Comparison of ENCODE assay signal across 8 mouse cellular contexts in genomic region chr14:31226978-31227377, GRCm38 (mm10). TPM values are rescaled to one million over a fixed set of nuclear protein-coding genes. Genes with fewer than 3 reads are reported as not detected.
DNase-seq lines count a peak whose midpoint lies in the region; ATAC-seq and TF ChIP-seq lines count a peak whose summit lies in the region.

No protein-coding gene starts in this region.

- TF ChIP-seq EP300 in lung, postnatal 0 days (IDR thresholded peaks at IDR 0.05), result no peak

- no peak overlapping the region for H3K9ac ChIP-seq in midbrain, embryonic 16.5 days (ENCODE audit: low read depth, low read length)
- H3K9ac ChIP-seq in midbrain, embryonic 15.5 days, result no peak overlapping the region
- H3K9ac ChIP-seq in intestine, embryonic 16.5 days (ENCODE audit: low read depth, low read length), result no peak overlapping the region
- no peak overlapping the region for H3K9ac ChIP-seq in lung, postnatal 0 days (replicated peaks; ENCODE audit: low read depth)

- H3K4me1 ChIP-seq in cerebellum, adult 2 months (ENCODE audit: control insufficient read depth, insufficient read depth, low read length), result peaks cover 5% of the 10 kb centered on the region; the same call in 1 of the 2 replicates
- H3K4me1 ChIP-seq in midbrain, embryonic 16.5 days (ENCODE audit: control insufficient read depth, insufficient read depth, low read length), result no peaks in the 10 kb centered on the region; the same call in 1 of the 2 replicates
- H3K4me1 ChIP-seq in midbrain, embryonic 15.5 days, result 0 out of 2 replicates have a peak, but pooled peaks cover 3% of the 10 kb centered on the region
- H3K4me1 ChIP-seq in intestine, embryonic 16.5 days (ENCODE audit: control insufficient read depth, insufficient read depth, low read length), result peaks cover 9% of the 10 kb centered on the region
- H3K4me1 ChIP-seq in lung, postnatal 0 days (ENCODE audit: insufficient read depth, low read depth, low read length), result peaks cover 14% of the 10 kb centered on the region

- no peaks in the 10 kb centered on the region for H3K36me3 ChIP-seq in midbrain, embryonic 16.5 days (ENCODE audit: control insufficient read depth, insufficient read depth, low read length)
- no peaks in the 10 kb centered on the region for H3K36me3 ChIP-seq in midbrain, embryonic 15.5 days (replicated peaks)
- H3K36me3 ChIP-seq in intestine, embryonic 16.5 days (ENCODE audit: control insufficient read depth, insufficient read depth, low read length), result no peaks in the 10 kb centered on the region
- no peaks in the 10 kb centered on the region for H3K36me3 ChIP-seq in lung, postnatal 0 days (ENCODE audit: insufficient read depth, low read length)

- TF ChIP-seq CTCF in cerebellum, adult 2 months (IDR thresholded peaks at IDR 0.05; ENCODE audit: borderline replicate concordance, insufficient read depth, low read depth, low read length), result no peak
- no peak for TF ChIP-seq CTCF in lung, postnatal 0 days (IDR thresholded peaks at IDR 0.05)

- ATAC-seq in midbrain, embryonic 16.5 days, result 0 out of 2 replicates have a peak, but pooled peaks have one; percentile 54
- no peak; the same call in 1 of the 2 replicates for ATAC-seq in midbrain, embryonic 15.5 days (replicated peaks)
- ATAC-seq in intestine, embryonic 16.5 days, result peak; percentile 80
- peak; percentile 79 for ATAC-seq in lung, postnatal 0 days
- ATAC-seq in erythroid progenitor cell, adult 5-6 weeks (replicated peaks; ENCODE audit: low FRiP score, poor library complexity, severe bottlenecking), result no peak
- ATAC-seq in CD4-positive, CD25-positive, alpha-beta regulatory T cell, adult 4 months, result no peak

- no peak overlapping the region for H3K4me2 ChIP-seq in midbrain, embryonic 16.5 days (ENCODE audit: low read length)
- H3K4me2 ChIP-seq in midbrain, embryonic 15.5 days, result no peak overlapping the region
- no peak overlapping the region for H3K4me2 ChIP-seq in intestine, embryonic 16.5 days (ENCODE audit: low read depth, low read length)
- no peak overlapping the region for H3K4me2 ChIP-seq in lung, postnatal 0 days (replicated peaks; ENCODE audit: low read depth, low read length)

- TF ChIP-seq POLR2A in cerebellum, adult 2 months (IDR thresholded peaks at IDR 0.05; ENCODE audit: borderline replicate concordance, insufficient read depth, low read length), result no peak

- WGBS in cerebellum, adult 2 months, result 41% methylated on average over 4 of the region's 4 CpGs
- WGBS in midbrain, embryonic 16.5 days, result 52% methylated on average over 4 of the region's 4 CpGs
- WGBS in midbrain, embryonic 15.5 days, result 65% methylated on average over 4 of the region's 4 CpGs
- WGBS in intestine, embryonic 16.5 days, result 38% methylated on average over 4 of the region's 4 CpGs
- 22% methylated on average over 4 of the region's 4 CpGs for WGBS in lung, postnatal 0 days

- no peak overlapping the region for H3K4me3 ChIP-seq in cerebellum, adult 2 months (replicated peaks; ENCODE audit: insufficient read depth, low read depth, low read length)
- H3K4me3 ChIP-seq in midbrain, embryonic 16.5 days (ENCODE audit: low read depth, low read length), result no peak overlapping the region
- no peak overlapping the region for H3K4me3 ChIP-seq in midbrain, embryonic 15.5 days
- H3K4me3 ChIP-seq in intestine, embryonic 16.5 days (ENCODE audit: low read length), result no peak overlapping the region
- no peak overlapping the region for H3K4me3 ChIP-seq in lung, postnatal 0 days (ENCODE audit: low read depth, low read length)

- H3K9me3 ChIP-seq in midbrain, embryonic 16.5 days (replicated peaks; ENCODE audit: control insufficient read depth, low read length, poor library complexity, severe bottlenecking), result no peaks in the 10 kb centered on the region
- no peaks in the 10 kb centered on the region for H3K9me3 ChIP-seq in midbrain, embryonic 15.5 days
- H3K9me3 ChIP-seq in intestine, embryonic 16.5 days (ENCODE audit: control insufficient read depth, low read length), result no peaks in the 10 kb centered on the region
- H3K9me3 ChIP-seq in lung, postnatal 0 days (ENCODE audit: low read length), result no peaks in the 10 kb centered on the region

- no peaks in the 10 kb centered on the region for H3K27me3 ChIP-seq in cerebellum, adult 2 months (ENCODE audit: control insufficient read depth, insufficient read depth, low read length)
- no peaks in the 10 kb centered on the region for H3K27me3 ChIP-seq in midbrain, embryonic 16.5 days (ENCODE audit: control insufficient read depth, insufficient read depth, low read depth, low read length)
- no peaks in the 10 kb centered on the region for H3K27me3 ChIP-seq in midbrain, embryonic 15.5 days (replicated peaks)
- H3K27me3 ChIP-seq in intestine, embryonic 16.5 days (replicated peaks; ENCODE audit: control insufficient read depth, insufficient read depth, low read length), result no peaks in the 10 kb centered on the region
- H3K27me3 ChIP-seq in lung, postnatal 0 days (replicated peaks; ENCODE audit: insufficient read depth, low read length), result no peaks in the 10 kb centered on the region

- no peak overlapping the region for H3K27ac ChIP-seq in cerebellum, adult 2 months (ENCODE audit: insufficient read depth, low read length)
- H3K27ac ChIP-seq in midbrain, embryonic 16.5 days (ENCODE audit: low read length), result no peak overlapping the region
- H3K27ac ChIP-seq in midbrain, embryonic 15.5 days, result no peak overlapping the region
- peak overlapping the region; percentile 49 for H3K27ac ChIP-seq in intestine, embryonic 16.5 days (ENCODE audit: low read length)
- peak overlapping the region; percentile 38 for H3K27ac ChIP-seq in lung, postnatal 0 days (ENCODE audit: low read length)

- DNase-seq in cerebellum, postnatal 4 days (ENCODE audit: low spot score in 2 of 2), result peak; percentile 22 to 67
- no peak for DNase-seq in cerebellum, adult 2 months
- DNase-seq in lung, postnatal 0 days (ENCODE audit: low spot score), result peak; percentile 83

RNA-seq across cellular contexts. Expression of gene Sema3g, which starts 9.3 kb away (rescaled TPM):
- 3.0 and 3.2 TPM in 2 replicates for polyA plus RNA-seq in cerebellum, adult 2 months (2012; rRNA removed)
- polyA plus RNA-seq in midbrain, embryonic 16.5 days (2015; fragmentation: Nextera tagmentation; extraction: Ambion mirVana), result 0.46 and 0.61 TPM in 2 replicates
- polyA plus RNA-seq in midbrain, embryonic 15.5 days (2015; fragmentation: Nextera tagmentation; extraction: Ambion mirVana), result 0.65 and 0.86 TPM in 2 replicates
- 0.51 and 0.67 TPM in 2 replicates for polyA plus RNA-seq in intestine, embryonic 16.5 days (2015; fragmentation: Nextera tagmentation; extraction: Ambion mirVana)
- 4.7 and 5.7 TPM in 2 replicates for polyA plus RNA-seq in lung, postnatal 0 days (2015; fragmentation: Nextera tagmentation; extraction: Ambion mirVana)
- total RNA-seq in erythroid progenitor cell, adult 5-6 weeks (2015; ENCODE audit: low replicate concordance), result not detected in 2 replicates
- not detected in 2 replicates for total RNA-seq in erythroid progenitor cell, adult 5-6 weeks (2017; ENCODE audit: low replicate concordance)
- polyA plus RNA-seq in CD4-positive, CD25-positive, alpha-beta regulatory T cell, adult 4 months (2017; shearing (Covaris generic)), result not detected

RNA-seq across cellular contexts. Expression of gene Nisch, which starts 10.2 kb away (rescaled TPM):
- 292 and 304 TPM in 2 replicates for polyA plus RNA-seq in cerebellum, adult 2 months (2012; rRNA removed)
- 354 and 388 TPM in 2 replicates for polyA plus RNA-seq in midbrain, embryonic 16.5 days (2015; fragmentation: Nextera tagmentation; extraction: Ambion mirVana)
- 420 and 426 TPM in 2 replicates for polyA plus RNA-seq in midbrain, embryonic 15.5 days (2015; fragmentation: Nextera tagmentation; extraction: Ambion mirVana)
- 217 and 228 TPM in 2 replicates for polyA plus RNA-seq in intestine, embryonic 16.5 days (2015; fragmentation: Nextera tagmentation; extraction: Ambion mirVana)
- 196 and 224 TPM in 2 replicates for polyA plus RNA-seq in lung, postnatal 0 days (2015; fragmentation: Nextera tagmentation; extraction: Ambion mirVana)
- total RNA-seq in erythroid progenitor cell, adult 5-6 weeks (2015; ENCODE audit: low replicate concordance), result 55.1 and 59.1 TPM in 2 replicates
- total RNA-seq in erythroid progenitor cell, adult 5-6 weeks (2017; ENCODE audit: low replicate concordance), result 48.8 and 49.1 TPM in 2 replicates
- 100 to 1,000 TPM; 151 to 190 TPM for polyA plus RNA-seq in CD4-positive, CD25-positive, alpha-beta regulatory T cell, adult 4 months (2017; shearing (Covaris generic))

RNA-seq across cellular contexts. Expression of gene Tnnc1, which starts 18.9 kb away (rescaled TPM):
- polyA plus RNA-seq in cerebellum, adult 2 months (2012; rRNA removed), result 6.1 and 7.6 TPM in 2 replicates
- 2.4 and 3.3 TPM in 2 replicates for polyA plus RNA-seq in midbrain, embryonic 16.5 days (2015; fragmentation: Nextera tagmentation; extraction: Ambion mirVana)
- polyA plus RNA-seq in midbrain, embryonic 15.5 days (2015; fragmentation: Nextera tagmentation; extraction: Ambion mirVana), result 2.9 and 4.6 TPM in 2 replicates
- polyA plus RNA-seq in intestine, embryonic 16.5 days (2015; fragmentation: Nextera tagmentation; extraction: Ambion mirVana), result 3.5 and 3.7 TPM in 2 replicates
- polyA plus RNA-seq in lung, postnatal 0 days (2015; fragmentation: Nextera tagmentation; extraction: Ambion mirVana), result 77.2 and 87.2 TPM in 2 replicates
- not detected in 2 replicates for total RNA-seq in erythroid progenitor cell, adult 5-6 weeks (2015; ENCODE audit: low replicate concordance)
- not detected in 2 replicates for total RNA-seq in erythroid progenitor cell, adult 5-6 weeks (2017; ENCODE audit: low replicate concordance)
- polyA plus RNA-seq in CD4-positive, CD25-positive, alpha-beta regulatory T cell, adult 4 months (2017; shearing (Covaris generic)), result not detected

RNA-seq across cellular contexts. Expression of gene Phf7, which starts 24.1 kb away (rescaled TPM):
- polyA plus RNA-seq in cerebellum, adult 2 months (2012; rRNA removed), result 6.5 and 7.8 TPM in 2 replicates
- 10.2 and 10.8 TPM in 2 replicates for polyA plus RNA-seq in midbrain, embryonic 16.5 days (2015; fragmentation: Nextera tagmentation; extraction: Ambion mirVana)
- 9.9 TPM in 2 replicates for polyA plus RNA-seq in midbrain, embryonic 15.5 days (2015; fragmentation: Nextera tagmentation; extraction: Ambion mirVana)
- polyA plus RNA-seq in intestine, embryonic 16.5 days (2015; fragmentation: Nextera tagmentation; extraction: Ambion mirVana), result 10.5 and 10.8 TPM in 2 replicates
- polyA plus RNA-seq in lung, postnatal 0 days (2015; fragmentation: Nextera tagmentation; extraction: Ambion mirVana), result 17.7 and 18.8 TPM in 2 replicates
- 2.1 and 7.2 TPM in 2 replicates for total RNA-seq in erythroid progenitor cell, adult 5-6 weeks (2015; ENCODE audit: low replicate concordance)
- total RNA-seq in erythroid progenitor cell, adult 5-6 weeks (2017; ENCODE audit: low replicate concordance), result 3.1 and 4.4 TPM in 2 replicates
- 10 to 100 TPM; 11.8 to 12.2 TPM for polyA plus RNA-seq in CD4-positive, CD25-positive, alpha-beta regulatory T cell, adult 4 months (2017; shearing (Covaris generic))

RNA-seq across cellular contexts. Expression of gene Bap1, which starts 24.3 kb away (rescaled TPM):
- polyA plus RNA-seq in cerebellum, adult 2 months (2012; rRNA removed), result 128 and 131 TPM in 2 replicates
- polyA plus RNA-seq in midbrain, embryonic 16.5 days (2015; fragmentation: Nextera tagmentation; extraction: Ambion mirVana), result 116 and 125 TPM in 2 replicates
- 124 and 130 TPM in 2 replicates for polyA plus RNA-seq in midbrain, embryonic 15.5 days (2015; fragmentation: Nextera tagmentation; extraction: Ambion mirVana)
- 61.8 and 63.3 TPM in 2 replicates for polyA plus RNA-seq in intestine, embryonic 16.5 days (2015; fragmentation: Nextera tagmentation; extraction: Ambion mirVana)
- 38.1 and 38.7 TPM in 2 replicates for polyA plus RNA-seq in lung, postnatal 0 days (2015; fragmentation: Nextera tagmentation; extraction: Ambion mirVana)
- total RNA-seq in erythroid progenitor cell, adult 5-6 weeks (2015; ENCODE audit: low replicate concordance), result 15.5 and 23.8 TPM in 2 replicates
- total RNA-seq in erythroid progenitor cell, adult 5-6 weeks (2017; ENCODE audit: low replicate concordance), result 42.6 and 58.7 TPM in 2 replicates
- polyA plus RNA-seq in CD4-positive, CD25-positive, alpha-beta regulatory T cell, adult 4 months (2017; shearing (Covaris generic)), result 10 to 100 TPM; 26.4 to 36.3 TPM

Comparison
In these comparisons a context has a peak if more than half of its experiments do, and no peak if none do; other contexts are left out.
1. DNase-seq: peak in cerebellum, postnatal 4 days (2 of 2) and lung, postnatal 0 days (single experiment); none in cerebellum, adult 2 months (0 of 2).
2. ATAC-seq: peak in midbrain, embryonic 16.5 days (single experiment), intestine, embryonic 16.5 days (single experiment) and lung, postnatal 0 days (single experiment); none in midbrain, embryonic 15.5 days (single experiment), erythroid progenitor cell, adult 5-6 weeks (single experiment) and CD4-positive, CD25-positive, alpha-beta regulatory T cell, adult 4 months (single experiment).
3. H3K27ac ChIP-seq: peak in intestine, embryonic 16.5 days (single experiment) and lung, postnatal 0 days (single experiment); none in cerebellum, adult 2 months (single experiment), midbrain, embryonic 16.5 days (single experiment) and midbrain, embryonic 15.5 days (single experiment).